Mouse (Mus musculus): ENCODE results near the gene Crip2.

GRCm38 (mm10) chr12:113187584-113188295 lies 47.7 kb downstream of the Crip2 start:
- peak; percentile 86 for TF ChIP-seq CTCF (IDR thresholded peaks at IDR 0.05; ENCODE audit: borderline replicate concordance, insufficient read depth, low read depth, low read length)
- TF ChIP-seq POLR2A (IDR thresholded peaks at IDR 0.05; ENCODE audit: borderline replicate concordance, insufficient read depth, low read length), result 0 out of 2 replicates have a peak, but pooled peaks have one; percentile 10
